Mouse (Mus musculus) c-Kit-negative CD71-positive TER-119-positive erythroid progenitor cells, embryonic 14.5 days (primary cell): ENCODE data around the gene Klk1b1.
"Not testable (repeated sequence)": the region's sequence is repeated elsewhere in the genome, so short reads cannot be mapped to it uniquely, and the experiment has no call there.

Experiments used
- DNase-seq: peaks from one replicate; pipeline ENCODE4 v3.0.0-alpha.2; 2013; ENCODE audit warnings: low read depth, low spot score

Gene Klk1b1

DNA sequence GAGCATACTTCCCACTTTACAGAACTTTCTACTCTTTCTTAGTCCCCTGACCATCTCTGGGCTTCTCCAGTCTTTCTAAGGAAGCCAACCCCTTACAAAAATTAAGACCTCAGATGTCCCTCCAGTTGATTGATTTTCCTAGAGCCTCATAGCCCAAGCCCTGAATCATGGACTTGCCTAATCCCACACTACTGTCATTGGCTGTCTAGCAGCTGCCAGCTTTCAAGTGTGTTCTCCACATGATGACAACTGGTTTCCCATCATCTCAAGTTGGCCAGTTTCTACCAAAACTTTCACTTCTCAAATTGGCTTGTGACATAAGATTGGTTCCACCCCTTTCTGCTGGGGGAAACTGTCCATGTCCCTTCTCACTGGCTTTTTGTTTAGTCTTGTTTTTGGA is 38.3 kb downstream of the Klk1b1 start:
- no peak for DNase-seq

DNA sequence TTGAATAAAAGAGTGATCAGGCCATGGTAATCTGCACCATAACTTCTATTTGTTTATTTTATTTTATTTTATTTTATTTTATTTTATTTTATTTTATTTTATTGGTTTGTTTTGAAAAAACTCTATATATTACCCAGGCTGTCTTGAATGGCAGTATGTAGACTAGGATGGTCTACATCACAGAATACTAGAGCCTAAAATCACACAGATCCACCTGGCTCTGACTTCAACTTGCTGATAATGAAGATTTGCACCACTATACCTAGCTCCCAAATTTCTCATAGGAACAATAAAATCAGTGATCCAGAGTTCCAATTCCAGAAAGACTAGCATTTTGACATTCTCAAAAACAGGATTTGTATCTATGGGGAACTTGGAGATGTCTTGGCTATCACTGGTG is 45.3 kb downstream of the Klk1b1 start, which contains the start of gene Klk1b26:
TSS of gene Klk1b26 (plus strand) at position 301 of the 400 bp plus-strand sequence.
- DNase-seq, result not testable (repeated sequence)

DNA sequence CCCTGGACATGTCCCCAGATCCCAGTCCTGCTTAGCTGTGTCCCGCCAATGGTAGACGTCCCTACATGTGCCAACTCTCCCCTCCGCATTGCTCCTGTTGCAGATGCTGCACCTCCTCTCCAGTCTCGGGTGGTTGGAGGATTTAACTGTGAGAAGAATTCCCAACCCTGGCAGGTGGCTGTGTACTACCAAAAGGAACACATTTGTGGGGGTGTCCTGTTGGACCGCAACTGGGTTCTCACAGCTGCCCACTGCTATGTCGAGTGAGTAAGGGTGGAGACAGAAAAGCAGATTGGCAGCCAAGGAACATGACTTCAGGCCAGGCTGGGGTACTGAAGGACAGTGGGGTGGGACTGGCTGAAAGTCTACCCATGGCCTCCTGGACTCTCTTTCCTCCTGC is 48.1 kb downstream of the Klk1b1 start:
- not testable (repeated sequence) for DNase-seq

DNA sequence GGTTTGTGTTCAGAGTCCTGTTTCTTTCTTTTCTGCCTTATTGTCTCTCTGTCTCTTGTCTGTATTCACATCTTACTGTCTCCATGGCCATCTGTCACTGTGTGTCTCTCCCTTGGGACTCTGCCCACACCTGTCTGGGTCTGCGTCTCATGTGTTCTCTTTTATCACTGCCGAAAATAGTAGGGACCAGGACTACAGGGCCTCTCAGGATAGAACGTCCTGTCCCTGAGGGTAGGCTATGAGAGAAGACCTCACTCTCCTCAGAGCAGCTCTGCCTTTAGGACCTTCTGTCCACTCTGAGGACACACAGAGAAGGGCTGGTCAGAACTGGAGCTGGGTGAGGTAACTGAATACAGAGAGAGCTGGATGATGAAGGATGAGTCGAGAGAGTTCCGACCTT is 48.5 kb downstream of the Klk1b1 start:
- DNase-seq, result no peak
